Mouse (Mus musculus): ENCODE data around the gene Nagk. TPM values are rescaled to one million over a fixed set of nuclear protein-coding genes. Genes with fewer than 3 reads are reported as not detected.
A peak's percentile ranks its signal among the peaks of the same experiment; 100 is the strongest.

The Nagk gene
- polyA plus RNA-seq, 1 experiment, result 0.22 TPM

DNA sequence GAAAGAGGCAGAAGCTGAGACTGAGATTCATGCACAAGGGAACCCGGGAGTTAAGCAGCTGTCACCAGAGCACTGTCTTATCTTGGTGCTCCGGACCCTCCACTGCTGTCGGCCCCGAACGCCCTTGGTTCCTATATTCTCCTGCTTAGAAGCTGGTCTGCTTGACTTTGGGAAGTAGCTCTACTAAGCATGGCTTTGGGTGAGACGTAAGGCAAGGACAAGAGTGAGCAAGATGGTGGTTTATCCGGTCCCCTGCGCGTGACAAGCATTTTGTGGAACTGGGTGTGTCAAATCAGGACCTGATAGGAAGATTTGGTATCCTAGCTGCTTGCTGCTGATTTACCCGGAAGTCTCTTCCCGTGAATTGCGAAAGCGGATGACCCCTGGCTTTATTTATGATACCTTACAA, 714 bp downstream of the Nagk start:
- Histone ChIP-seq H3K9me3 (ENCODE audit: control insufficient read depth, low read length) (peaks cover 3% of the 10 kb centered on the region), H3K4me3 (replicated peaks) (peak overlapping the region; percentile 72), H3K27me3 (ENCODE audit: control insufficient read depth) (peaks cover 13% of the 10 kb centered on the region), H3K36me3 (ENCODE audit: control insufficient read depth) (no peaks in the 10 kb centered on the region; the same call in 1 of the 2 replicates), H3K4me1 (ENCODE audit: control insufficient read depth) (peaks cover 19% of the 10 kb centered on the region)
- TF ChIP-seq TAL1 (IDR thresholded peaks at IDR 0.05; ENCODE audit: low read length) (no peak), GATA1 (IDR thresholded peaks at IDR 0.05; ENCODE audit: low read length) (no peak)

DNA sequence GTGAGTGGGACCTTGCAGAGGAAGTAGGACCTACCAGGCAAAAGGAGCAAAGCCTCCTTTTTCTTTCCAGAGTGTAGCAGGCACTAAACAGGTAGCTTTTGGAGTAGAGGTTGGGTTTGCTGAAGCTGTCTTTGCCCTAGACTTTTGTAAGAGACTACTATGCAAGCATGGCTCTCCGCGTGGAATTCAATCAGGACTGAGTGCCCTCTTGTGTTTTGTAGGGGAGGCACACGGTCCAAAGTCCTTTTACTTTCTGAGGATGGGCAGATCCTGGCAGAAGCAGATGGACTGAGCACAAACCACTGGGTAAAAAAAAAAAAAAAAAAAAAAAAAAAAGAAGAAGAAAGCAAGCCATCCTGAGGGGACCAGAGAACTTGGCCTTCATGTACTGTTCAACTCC, 1.9 kb downstream of the Nagk start:
- no peaks in the 10 kb centered on the region for H3K9me3 ChIP-seq (ENCODE audit: control insufficient read depth, low read length)
- peaks cover 13% of the 10 kb centered on the region for H3K27me3 ChIP-seq (ENCODE audit: control insufficient read depth)
- peaks cover 4% of the 10 kb centered on the region; the same call in 1 of the 2 replicates for H3K36me3 ChIP-seq (ENCODE audit: control insufficient read depth)
- no peak overlapping the region for H3K4me3 ChIP-seq (replicated peaks)
- TF ChIP-seq GATA1 (IDR thresholded peaks at IDR 0.05; ENCODE audit: low read length) (no peak), TAL1 (IDR thresholded peaks at IDR 0.05; ENCODE audit: low read length) (no peak)
- H3K4me1 ChIP-seq (ENCODE audit: control insufficient read depth), result peaks cover 19% of the 10 kb centered on the region

DNA sequence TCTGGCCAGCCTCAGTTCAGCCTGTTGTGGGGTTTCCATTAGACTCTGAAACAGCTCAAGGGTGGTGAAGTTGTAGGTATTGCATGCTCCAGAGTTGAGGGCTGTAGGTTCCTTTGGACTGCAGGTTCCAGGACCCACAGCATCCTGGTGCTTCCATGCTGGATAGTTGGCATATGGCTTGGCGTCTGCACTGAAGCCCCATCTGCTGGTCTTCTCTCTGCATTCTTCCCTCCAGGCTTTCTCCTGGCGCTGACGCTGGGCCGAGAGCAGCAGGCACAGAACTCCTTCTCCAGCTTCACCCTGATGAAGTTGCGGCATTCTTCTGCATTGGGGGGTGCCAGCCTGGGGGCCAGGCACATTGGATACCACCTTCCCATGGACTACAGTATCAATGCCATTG, 7.3 kb downstream of the Nagk start:
- Histone ChIP-seq H3K4me3 (replicated peaks) (no peak overlapping the region), H3K4me1 (ENCODE audit: control insufficient read depth) (no peaks in the 10 kb centered on the region), H3K9me3 (ENCODE audit: control insufficient read depth, low read length) (no peaks in the 10 kb centered on the region), H3K27me3 (ENCODE audit: control insufficient read depth) (peaks cover 1% of the 10 kb centered on the region; the same call in 1 of the 2 replicates), H3K36me3 (ENCODE audit: control insufficient read depth) (peaks cover 14% of the 10 kb centered on the region; the same call in 1 of the 2 replicates)
- no peak for TF ChIP-seq GATA1 (IDR thresholded peaks at IDR 0.05; ENCODE audit: low read length)
- TF ChIP-seq TAL1 (IDR thresholded peaks at IDR 0.05; ENCODE audit: low read length), result no peak

DNA sequence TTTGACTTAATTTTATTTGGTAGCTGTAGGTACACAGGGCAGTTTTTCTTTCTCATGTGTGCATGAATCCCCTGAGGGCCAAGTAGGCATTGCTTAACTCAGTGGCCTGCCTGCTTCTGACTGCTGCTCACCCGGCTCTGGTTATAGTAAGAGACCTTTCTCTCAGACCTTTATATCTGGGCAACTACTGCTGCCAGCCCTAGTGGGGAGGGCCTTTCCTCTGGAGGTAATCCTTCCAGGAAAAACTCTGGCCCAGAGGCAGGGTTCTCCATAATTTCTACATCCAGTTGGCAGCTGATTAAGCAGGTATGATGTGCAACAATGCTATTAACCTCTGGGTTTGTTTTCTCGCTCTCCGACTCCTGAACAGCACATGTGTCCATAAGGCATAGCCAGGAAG, 8.1 kb downstream of the Nagk start:
- Histone ChIP-seq H3K27me3 (ENCODE audit: control insufficient read depth) (no peaks in the 10 kb centered on the region), H3K4me3 (replicated peaks) (no peak overlapping the region), H3K9me3 (ENCODE audit: control insufficient read depth, low read length) (no peaks in the 10 kb centered on the region), H3K4me1 (ENCODE audit: control insufficient read depth) (no peaks in the 10 kb centered on the region), H3K36me3 (ENCODE audit: control insufficient read depth) (peaks cover 17% of the 10 kb centered on the region; the same call in 1 of the 2 replicates)
- TF ChIP-seq TAL1 (IDR thresholded peaks at IDR 0.05; ENCODE audit: low read length) (no peak), GATA1 (IDR thresholded peaks at IDR 0.05; ENCODE audit: low read length) (no peak)

DNA sequence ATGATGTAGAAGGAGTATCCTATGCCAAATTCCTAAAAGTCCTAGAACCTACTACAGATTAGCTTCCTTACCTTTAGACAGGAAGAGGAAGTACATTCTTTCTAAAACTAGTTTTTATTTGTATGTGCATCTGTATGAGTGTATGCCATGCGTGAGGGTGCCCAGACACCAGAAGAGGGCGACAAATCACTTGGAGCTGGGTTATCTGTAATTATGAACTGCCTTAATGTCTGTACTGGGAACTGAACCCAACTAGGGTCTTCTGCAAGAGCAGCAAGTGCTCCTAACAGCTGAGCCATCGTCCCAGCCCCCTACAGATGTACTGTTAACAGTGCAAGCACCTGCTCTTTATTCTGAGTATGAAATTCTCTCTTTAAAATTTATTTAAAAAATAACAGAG, 21.0 kb downstream of the Nagk start:
- no peak for TF ChIP-seq GATA1 (IDR thresholded peaks at IDR 0.05; ENCODE audit: low read length)
- H3K4me3 ChIP-seq (replicated peaks), result no peak overlapping the region
- no peaks in the 10 kb centered on the region for H3K27me3 ChIP-seq (ENCODE audit: control insufficient read depth)
- no peaks in the 10 kb centered on the region for H3K4me1 ChIP-seq (ENCODE audit: control insufficient read depth)
- H3K36me3 ChIP-seq (ENCODE audit: control insufficient read depth), result peaks cover 11% of the 10 kb centered on the region
- no peaks in the 10 kb centered on the region; the same call in 1 of the 2 replicates for H3K9me3 ChIP-seq (ENCODE audit: control insufficient read depth, low read length)

DNA sequence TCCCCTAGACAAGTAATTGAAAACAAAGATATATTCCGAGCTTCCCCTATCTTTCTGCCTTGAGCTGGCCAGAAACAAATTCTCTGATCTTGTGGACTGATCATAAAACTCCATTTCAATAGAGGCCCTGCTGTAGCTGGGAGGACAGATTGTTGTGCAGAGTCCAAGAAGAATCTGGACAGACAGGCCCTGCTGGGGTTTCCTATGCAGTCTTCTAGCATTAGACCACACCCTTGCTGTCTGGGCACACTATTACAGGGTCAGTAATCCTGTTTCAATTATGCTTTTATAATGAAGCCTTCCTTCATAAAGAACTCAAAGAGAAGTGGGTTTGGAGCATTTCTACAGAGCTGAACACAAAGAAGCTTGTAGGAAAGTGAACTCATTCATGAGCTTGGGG, 24.2 kb downstream of the Nagk start:
- no peak overlapping the region for H3K4me3 ChIP-seq (replicated peaks)
- H3K36me3 ChIP-seq (ENCODE audit: control insufficient read depth), result peaks cover under 1% of the 10 kb centered on the region
- TF ChIP-seq GATA1 (IDR thresholded peaks at IDR 0.05; ENCODE audit: low read length) (no peak), TAL1 (IDR thresholded peaks at IDR 0.05; ENCODE audit: low read length) (no peak)
- H3K9me3 ChIP-seq (ENCODE audit: control insufficient read depth, low read length), result no peaks in the 10 kb centered on the region; the same call in 1 of the 2 replicates
- no peaks in the 10 kb centered on the region for H3K4me1 ChIP-seq (ENCODE audit: control insufficient read depth)
- no peaks in the 10 kb centered on the region for H3K27me3 ChIP-seq (ENCODE audit: control insufficient read depth)

DNA sequence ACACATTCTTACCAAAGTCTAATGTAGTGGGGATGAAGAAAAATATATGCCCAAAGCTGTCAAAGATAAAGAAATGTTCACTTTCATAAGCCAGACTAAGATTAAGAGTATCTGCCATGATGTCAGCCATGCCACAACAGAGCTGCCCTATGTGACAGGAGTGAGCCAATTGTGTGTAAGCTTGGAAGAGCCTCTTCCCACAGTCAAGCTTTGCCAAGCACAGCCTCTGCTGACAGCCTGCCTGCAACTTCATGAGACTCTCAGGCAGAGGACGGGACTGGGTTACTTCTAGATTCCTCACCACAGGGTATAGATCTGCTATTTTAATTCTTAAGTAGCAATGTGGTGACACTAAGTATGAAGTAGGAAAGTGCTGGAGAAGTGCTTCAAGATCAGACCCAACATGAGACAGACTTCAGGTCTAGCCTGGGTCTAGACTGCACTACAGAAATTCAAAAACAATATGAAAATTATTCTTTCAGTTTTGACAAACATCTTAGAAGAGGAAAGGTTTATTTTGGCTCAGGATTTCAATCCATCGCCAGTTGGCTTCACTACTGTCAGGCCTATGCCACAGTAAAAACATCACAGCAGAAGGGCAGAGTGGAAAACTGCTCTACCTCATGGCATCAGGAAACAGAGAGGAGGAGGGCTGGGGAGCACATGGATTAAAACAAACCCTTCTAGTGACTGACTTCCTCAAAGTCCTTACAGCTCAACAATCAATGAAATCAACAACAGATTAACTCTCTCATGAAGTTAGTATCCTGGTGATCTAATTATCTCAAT, 26.1 kb downstream of the Nagk start:
- Histone ChIP-seq H3K36me3 (ENCODE audit: control insufficient read depth) (no peaks in the 10 kb centered on the region), H3K9me3 (ENCODE audit: control insufficient read depth, low read length) (no peaks in the 10 kb centered on the region), H3K4me1 (ENCODE audit: control insufficient read depth) (no peaks in the 10 kb centered on the region), H3K27me3 (ENCODE audit: control insufficient read depth) (no peaks in the 10 kb centered on the region), H3K4me3 (replicated peaks) (no peak overlapping the region)
- TF ChIP-seq GATA1 (IDR thresholded peaks at IDR 0.05; ENCODE audit: low read length) (no peak), TAL1 (IDR thresholded peaks at IDR 0.05; ENCODE audit: low read length) (no peak)

DNA sequence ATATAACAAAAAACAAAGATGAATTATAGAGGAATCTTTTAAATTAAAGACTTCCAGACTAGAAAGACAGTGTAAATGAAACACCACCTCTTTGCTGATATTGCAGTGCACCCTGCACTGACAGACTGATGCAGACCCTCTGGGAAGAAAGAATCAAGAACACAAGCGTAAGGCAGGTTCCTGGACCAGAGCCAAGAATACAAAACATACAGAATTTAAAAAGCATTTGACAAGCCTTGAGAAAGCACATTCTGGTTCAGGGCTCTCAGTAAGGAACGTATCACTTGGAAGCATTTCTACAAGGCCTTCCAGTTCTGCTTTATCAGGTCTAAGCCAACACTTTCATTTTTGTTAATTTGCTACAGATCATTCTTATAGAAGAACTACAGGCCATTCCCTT, 27.1 kb downstream of the Nagk start:
- no peaks in the 10 kb centered on the region for H3K4me1 ChIP-seq (ENCODE audit: control insufficient read depth)
- TF ChIP-seq TAL1 (IDR thresholded peaks at IDR 0.05; ENCODE audit: low read length) (no peak), GATA1 (IDR thresholded peaks at IDR 0.05; ENCODE audit: low read length) (no peak)
- no peaks in the 10 kb centered on the region for H3K9me3 ChIP-seq (ENCODE audit: control insufficient read depth, low read length)
- H3K36me3 ChIP-seq (ENCODE audit: control insufficient read depth), result no peaks in the 10 kb centered on the region
- H3K4me3 ChIP-seq (replicated peaks), result no peak overlapping the region
- H3K27me3 ChIP-seq (ENCODE audit: control insufficient read depth), result no peaks in the 10 kb centered on the region

DNA sequence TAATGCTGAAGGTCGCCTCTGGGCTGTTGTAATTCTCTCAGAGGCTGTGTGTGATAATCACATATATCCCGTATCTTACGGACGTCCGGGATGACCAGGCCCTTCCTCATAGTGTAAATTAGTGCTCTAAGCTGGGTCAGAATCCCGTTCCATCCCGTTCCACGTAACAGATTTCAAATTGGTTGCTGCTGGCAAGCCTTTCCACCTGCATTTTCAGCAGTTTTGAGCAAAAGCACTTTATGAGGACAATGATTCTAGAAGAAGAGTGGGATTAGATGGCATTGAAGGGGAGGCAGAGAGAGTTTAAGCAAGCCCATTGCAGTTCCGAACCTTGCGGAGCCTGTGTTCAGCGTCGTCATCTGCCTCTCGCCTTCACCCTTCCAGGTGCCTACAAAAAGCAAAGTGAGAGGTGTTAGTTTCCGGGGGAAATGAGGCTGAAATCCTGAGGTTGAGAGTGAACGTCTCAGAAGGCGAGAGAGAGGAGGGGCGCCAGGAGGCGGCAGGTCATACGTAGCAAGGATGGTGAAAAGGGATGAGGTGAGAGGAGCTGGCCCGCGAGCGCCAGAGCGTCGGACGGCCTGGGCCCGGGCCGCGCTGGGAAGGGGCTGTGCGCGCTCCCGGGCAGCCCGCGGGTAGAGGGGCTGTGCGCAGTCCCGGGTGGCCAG, 36.3 kb downstream of the Nagk start:
- Histone ChIP-seq H3K4me3 (replicated peaks) (peak overlapping the region; percentile 74), H3K27me3 (ENCODE audit: control insufficient read depth) (no peaks in the 10 kb centered on the region), H3K9me3 (ENCODE audit: control insufficient read depth, low read length) (no peaks in the 10 kb centered on the region), H3K36me3 (ENCODE audit: control insufficient read depth) (no peaks in the 10 kb centered on the region), H3K4me1 (ENCODE audit: control insufficient read depth) (peaks cover 19% of the 10 kb centered on the region)
- TF ChIP-seq TAL1 (IDR thresholded peaks at IDR 0.05; ENCODE audit: low read length) (no peak), GATA1 (IDR thresholded peaks at IDR 0.05; ENCODE audit: low read length) (no peak)
